Mouse (Mus musculus) heart, adult 2 months (tissue): ENCODE results near the gene Grk4. TPM values are rescaled to one million over a fixed set of nuclear protein-coding genes. Genes with fewer than 3 reads are reported as not detected.

ENCODE experiments used
- DNase-seq, 2 experiments: peaks; one replicate each; pipeline ENCODE4 v3.0.0; 2021
- H3K27ac ChIP-seq: fragments of 200-600 bp; 2 replicates; pipeline ENCODE4 v1.8.1; 2022
- H3K27me3 ChIP-seq: fragments of 200-500 bp; 2 replicates; pipeline ENCODE4 v1.6.1; 2012; ENCODE audit warnings: mild to moderate bottlenecking, low read length, inconsistent platforms, mixed read lengths; ENCODE audit not compliant: control insufficient read depth, insufficient read depth
- H3K36me3 ChIP-seq: fragments of 200-500 bp; 2 replicates; pipeline ENCODE4 v1.6.1; 2012; ENCODE audit warnings: low read length, inconsistent platforms; ENCODE audit not compliant: control insufficient read depth, insufficient read depth
- H3K4me1 ChIP-seq: fragments of 200-500 bp; 2 replicates; pipeline ENCODE4 v1.6.1; 2011; ENCODE audit warnings: low read length; ENCODE audit not compliant: control insufficient read depth, insufficient read depth
- H3K4me3 ChIP-seq: fragments of 200-600 bp; 2 replicates; pipeline ENCODE4 v1.8.1; 2022
- H3K79me2 ChIP-seq: fragments of 200-500 bp; replicated peaks from 2 replicates; pipeline ENCODE4 v1.6.1; 2012; ENCODE audit warnings: mild to moderate bottlenecking, inconsistent platforms, low read length, moderate library complexity, mixed read lengths; ENCODE audit not compliant: control insufficient read depth, insufficient read depth
- H3K9ac ChIP-seq: fragments of 200-500 bp; 2 replicates; pipeline ENCODE4 v1.6.1; 2012; ENCODE audit warnings: low read depth, mild to moderate bottlenecking, control low read depth, inconsistent platforms, low read length, mixed read lengths
- CTCF ChIP-seq: fragments of 200-600 bp; IDR thresholded peaks from 2 replicates; pipeline ENCODE4 v1.8.1; 2022; ENCODE audit warnings: antibody characterized with exemption, mild to moderate bottlenecking, moderate library complexity
- EP300 ChIP-seq: fragments of 200-500 bp; IDR thresholded peaks from 2 replicates; pipeline ENCODE4 v1.6.1; 2011; ENCODE audit warnings: low read depth, low read length, control low read depth; ENCODE audit not compliant: insufficient read depth
- POLR2A ChIP-seq: fragments of 200-500 bp; IDR thresholded peaks from 2 replicates; pipeline ENCODE4 v1.6.1; 2011; ENCODE audit warnings: mild to moderate bottlenecking, low read depth, low read length, control low read depth; ENCODE audit not compliant: insufficient read depth
- WGBS: fragments of 180-500 bp; shearing (Covaris S2); methylation state at CpG from one replicate; pipeline ENCODE4 v1.1.7; 2018; 5-methylcytosine and 5-hydroxymethylcytosine counted together
- intact Hi-C: fragments of 180-260 bp; cut with DNase I; formaldehyde crosslinking; loops from one replicate; pipeline ENCODE4 v1.15.1; 2025
- polyA plus RNA-seq: library from polyadenylated mRNA; depleted of rRNA; stranded (reverse); fragments of >200 nt; gene quantifications from 2 replicates; pipeline ENCODE4 v1.2.3, GENCODE M21; 2012
- total RNA-seq, 2 experiments: library from RNA; stranded (reverse); gene quantifications; 2 replicates each; pipeline ENCODE4 v1.2.3; 2021

Gene Grk4
- total and polyA plus RNA-seq, 3 experiments = 0.74 to 0.84 (median 0.84) TPM

GRCm38 (mm10) chr5:34636481-34637287 is 23.5 kb upstream of the Grk4 start, which contains the start of gene Mfsd10:
TSS of gene Mfsd10 (minus strand) at chr5:34637212.
- peak within 1 kb of the TSS; percentile 64 for H3K9ac ChIP-seq
- peaks cover 1% of the 10 kb centered on the region; the same call in 1 of the 2 replicates for H3K4me1 ChIP-seq
- TF ChIP-seq POLR2A = peak; percentile 60; the same call in 1 of the 2 replicates
- TF ChIP-seq CTCF = peak; percentile 62
- TF ChIP-seq EP300 = no peak
- DNase-seq = peak; percentile 84 to 86
- under 1% methylated on average over 48 of the region's 48 CpGs for WGBS
- H3K36me3 ChIP-seq = no peaks in the 10 kb centered on the region
- intact Hi-C loops = loop anchor here (2.0 to 10.0 kb wide), 5 partner anchors 24 to 262 kb away; partner anchors contain the start of genes Grk4 and Nop14
- no peaks in the 10 kb centered on the region for H3K27me3 ChIP-seq
- H3K4me3 ChIP-seq = peak within 1 kb of the TSS; percentile 76
- peak within 1 kb of the TSS; percentile 71 for H3K27ac ChIP-seq
- H3K79me2 ChIP-seq = no peaks in the 10 kb centered on the region

- intact Hi-C loops = loop anchor here (2.0 to 10.0 kb wide), 5 partner anchors 23 to 263 kb away; partner anchors contain the start of genes Grk4 and Nop14
- Histone ChIP-seq H3K79me2 (no peaks in the 10 kb centered on the region), H3K36me3 (no peaks in the 10 kb centered on the region), H3K4me1 (peaks cover 1% of the 10 kb centered on the region; the same call in 1 of the 2 replicates), H3K27ac (no peak overlapping the region), H3K4me3 (no peak overlapping the region), H3K27me3 (no peaks in the 10 kb centered on the region), H3K9ac (no peak overlapping the region)
- 52% methylated on average over 7 of the region's 7 CpGs for WGBS
- TF ChIP-seq EP300 = no peak
- TF ChIP-seq POLR2A = no peak
- no peak for TF ChIP-seq CTCF
- no peak for DNase-seq
Measured at GRCm38 (mm10) chr5:34637591-34638156, 22.5 kb upstream of the Grk4 start.

- DNase-seq = no peak
- TF ChIP-seq CTCF (no peak), EP300 (no peak), POLR2A (no peak)
- Histone ChIP-seq H3K27me3 (no peaks in the 10 kb centered on the region), H3K9ac (no peak overlapping the region), H3K27ac (no peak overlapping the region), H3K4me1 (peaks cover 1% of the 10 kb centered on the region; the same call in 1 of the 2 replicates), H3K36me3 (no peaks in the 10 kb centered on the region), H3K4me3 (no peak overlapping the region), H3K79me2 (no peaks in the 10 kb centered on the region)
- intact Hi-C loops = loop anchor here (5.0 to 10.0 kb wide), 2 partner anchors 430 to 547 kb away; no protein-coding TSS in a partner anchor
- 80% methylated on average over 3 of the region's 3 CpGs for WGBS
Measured at GRCm38 (mm10) chr5:34641991-34642390, 18.2 kb upstream of the Grk4 start.

- H3K27me3 ChIP-seq = no peaks in the 10 kb centered on the region
- no peak overlapping the region for H3K4me3 ChIP-seq
- DNase-seq = peak in 1 of 2 experiments; percentile 44
- no peaks in the 10 kb centered on the region for H3K79me2 ChIP-seq
- H3K4me1 ChIP-seq = no peaks in the 10 kb centered on the region; the same call in 1 of the 2 replicates
- no peaks in the 10 kb centered on the region for H3K36me3 ChIP-seq
- TF ChIP-seq CTCF = peak; percentile 78
- no peak for TF ChIP-seq EP300
- no peak for TF ChIP-seq POLR2A
- WGBS = 62% methylated on average over 5 of the region's 5 CpGs
- H3K9ac ChIP-seq = no peak overlapping the region
- H3K27ac ChIP-seq = no peak overlapping the region
- intact Hi-C loops = loop anchor here (5.0 to 10.0 kb wide), 2 partner anchors 431 to 548 kb away; no protein-coding TSS in a partner anchor
Measured at GRCm38 (mm10) chr5:34642932-34643331, 17.2 kb upstream of the Grk4 start.

GRCm38 (mm10) chr5:34647581-34647980 is 12.6 kb upstream of the Grk4 start:
- H3K4me1 ChIP-seq = no peaks in the 10 kb centered on the region; the same call in 1 of the 2 replicates
- H3K27me3 ChIP-seq = no peaks in the 10 kb centered on the region
- H3K27ac ChIP-seq = no peak overlapping the region
- 53% methylated on average over 4 of the region's 4 CpGs for WGBS
- no peak overlapping the region for H3K9ac ChIP-seq
- no peaks in the 10 kb centered on the region for H3K36me3 ChIP-seq
- DNase-seq = peak; percentile 49 to 70
- no peak overlapping the region for H3K4me3 ChIP-seq
- intact Hi-C loops = loop anchor here (1.0 to 10.0 kb wide), 2 partner anchors 100 to 553 kb away; no protein-coding TSS in a partner anchor
- TF ChIP-seq CTCF (peak; percentile 78), EP300 (no peak)
- no peaks in the 10 kb centered on the region for H3K79me2 ChIP-seq

GRCm38 (mm10) chr5:34652961-34653360 is 7.2 kb upstream of the Grk4 start:
- Histone ChIP-seq H3K9ac (no peak overlapping the region), H3K4me1 (no peaks in the 10 kb centered on the region), H3K4me3 (no peak overlapping the region), H3K79me2 (no peaks in the 10 kb centered on the region), H3K27me3 (no peaks in the 10 kb centered on the region), H3K27ac (no peak overlapping the region), H3K36me3 (no peaks in the 10 kb centered on the region; the same call in 1 of the 2 replicates)
- TF ChIP-seq POLR2A = no peak
- WGBS = 89% methylated on average over 5 of the region's 5 CpGs
- DNase-seq = no peak
- intact Hi-C loops = no loop called here
